Mouse (Mus musculus) bone marrow macrophage, adult 2 months (primary cell): Measurements from ENCODE around the gene Zpbp2.

ENCODE experiments used
- CTCF ChIP-seq: IDR thresholded peaks from 2 replicates; pipeline ENCODE4 v1.5.1; 2012; ENCODE audit warnings: low read depth, mild to moderate bottlenecking, low read length, moderate library complexity
- POLR2A ChIP-seq: IDR thresholded peaks from 2 replicates; pipeline ENCODE4 v1.6.1; 2012; ENCODE audit warnings: mild to moderate bottlenecking, low read depth, low read length, borderline replicate concordance

DNA sequence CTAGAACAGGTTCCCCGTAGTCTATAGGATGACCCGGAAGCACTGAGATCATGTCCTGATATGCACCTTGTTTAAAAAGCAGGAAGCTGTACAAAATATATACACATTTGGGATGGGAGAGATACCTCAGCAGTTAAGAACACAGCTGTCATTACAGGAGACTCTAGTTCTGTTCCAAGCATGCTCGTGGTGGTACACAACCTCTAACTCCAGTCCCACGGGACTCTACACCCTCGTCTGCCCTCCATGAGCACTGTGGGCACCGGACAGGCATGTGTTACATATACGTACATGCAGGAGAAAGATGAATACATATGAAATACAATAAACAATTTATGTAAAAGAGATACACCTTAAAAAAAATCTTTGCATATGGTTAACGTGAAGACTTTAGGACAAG, 8.3 kb upstream of the Zpbp2 start:
- TF ChIP-seq POLR2A (no peak), CTCF (no peak)
